Mouse (Mus musculus) cerebellum, adult 2 months (tissue): ENCODE measurements around the gene Sh3pxd2a. TPM values are rescaled to one million over a fixed set of nuclear protein-coding genes. Genes with fewer than 3 reads are reported as not detected.

ENCODE experiments used
- DNase-seq, 2 experiments: peaks; one replicate each; pipeline ENCODE4 v3.0.0; 2021
- H3K27ac ChIP-seq: fragments of 200-500 bp; 2 replicates; pipeline ENCODE4 v1.5.1; 2012; ENCODE audit warnings: low read length, control low read depth, inconsistent platforms; ENCODE audit not compliant: insufficient read depth
- H3K27me3 ChIP-seq: fragments of 200-500 bp; 2 replicates; pipeline ENCODE4 v1.6.1; 2012; ENCODE audit warnings: inconsistent platforms, mild to moderate bottlenecking, low read length, moderate library complexity; ENCODE audit not compliant: control insufficient read depth, insufficient read depth
- H3K4me1 ChIP-seq: fragments of 200-500 bp; 2 replicates; pipeline ENCODE4 v1.6.1; 2011; ENCODE audit warnings: low read length; ENCODE audit not compliant: control insufficient read depth, insufficient read depth
- H3K4me3 ChIP-seq: fragments of 200-500 bp; replicated peaks from 2 replicates; pipeline ENCODE3; 2011; ENCODE audit warnings: mild to moderate bottlenecking, low read depth, low read length, control low read depth; ENCODE audit not compliant: insufficient read depth
- CTCF ChIP-seq: fragments of 200-500 bp; IDR thresholded peaks from 2 replicates; pipeline ENCODE4 v1.5.1; 2011; ENCODE audit warnings: low read depth, mild to moderate bottlenecking, control low read depth, low read length, moderate library complexity, borderline replicate concordance; ENCODE audit not compliant: insufficient read depth
- POLR2A ChIP-seq: fragments of 200-500 bp; IDR thresholded peaks from 2 replicates; pipeline ENCODE4 v1.6.1; 2011; ENCODE audit warnings: low read length, control low read depth, borderline replicate concordance; ENCODE audit not compliant: insufficient read depth
- WGBS: fragments of 180-500 bp; shearing (Covaris S2); methylation state at CpG from one replicate; pipeline ENCODE4 v1.1.7; 2018; 5-methylcytosine and 5-hydroxymethylcytosine counted together
- polyA plus RNA-seq: library from polyadenylated mRNA; depleted of rRNA; stranded (reverse); fragments of >200 nt; gene quantifications from 2 replicates; pipeline ENCODE4 v1.2.3, GENCODE M21; 2012

Gene Sh3pxd2a
- polyA plus RNA-seq, 1 experiment: 7.9 TPM

GRCm38 (mm10) chr19:47259581-47259980 lies 204.6 kb downstream of the Sh3pxd2a start:
- TF ChIP-seq POLR2A (no peak), CTCF (peak; percentile 89)
- Histone ChIP-seq H3K4me3 (no peak overlapping the region), H3K27ac (no peak overlapping the region), H3K27me3 (no peaks in the 10 kb centered on the region), H3K4me1 (peaks cover 7% of the 10 kb centered on the region)
- DNase-seq: peak; percentile 58 to 68
- 24% methylated on average over 5 of the region's 5 CpGs for WGBS

GRCm38 (mm10) chr19:47255919-47256318 lies 208.3 kb downstream of the Sh3pxd2a start:
- TF ChIP-seq POLR2A: no peak
- TF ChIP-seq CTCF: no peak
- 86% methylated on average over 6 of the region's 6 CpGs for WGBS
- no peak for DNase-seq
- Histone ChIP-seq H3K27ac (no peak overlapping the region), H3K4me3 (no peak overlapping the region), H3K4me1 (peaks cover 18% of the 10 kb centered on the region), H3K27me3 (no peaks in the 10 kb centered on the region)

GRCm38 (mm10) chr19:47255036-47255435 lies 209.2 kb downstream of the Sh3pxd2a start:
- Histone ChIP-seq H3K4me3 (no peak overlapping the region), H3K27me3 (no peaks in the 10 kb centered on the region), H3K27ac (no peak overlapping the region), H3K4me1 (peaks cover 20% of the 10 kb centered on the region)
- no peak for DNase-seq
- 64% methylated on average over 2 of the region's 2 CpGs for WGBS
- TF ChIP-seq POLR2A (no peak), CTCF (no peak)

GRCm38 (mm10) chr19:47253053-47253628 lies 211.1 kb downstream of the Sh3pxd2a start:
- no peak for TF ChIP-seq POLR2A
- peaks cover 34% of the 10 kb centered on the region for H3K4me1 ChIP-seq
- no peak overlapping the region for H3K4me3 ChIP-seq
- H3K27me3 ChIP-seq: no peaks in the 10 kb centered on the region
- 25% methylated on average over 90 of the region's 90 CpGs for WGBS
- DNase-seq: peak in 1 of 2 experiments; percentile 34
- no peak overlapping the region for H3K27ac ChIP-seq

GRCm38 (mm10) chr19:47250931-47251330 lies 213.3 kb downstream of the Sh3pxd2a start:
- Histone ChIP-seq H3K4me3 (no peak overlapping the region), H3K27me3 (no peaks in the 10 kb centered on the region), H3K4me1 (peaks cover 34% of the 10 kb centered on the region), H3K27ac (no peak overlapping the region)
- peak in 1 of 2 experiments; percentile 39 for DNase-seq
- WGBS: 30% methylated on average over 6 of the region's 6 CpGs
- no peak for TF ChIP-seq CTCF
- no peak for TF ChIP-seq POLR2A

- no peak overlapping the region for H3K4me3 ChIP-seq
- peak in 1 of 2 experiments; percentile 61 for DNase-seq
- WGBS: 39% methylated on average over 16 of the region's 16 CpGs
- TF ChIP-seq CTCF (no peak), POLR2A (no peak)
- peak overlapping the region; percentile 18; the same call in 1 of the 2 replicates for H3K27ac ChIP-seq
- no peaks in the 10 kb centered on the region for H3K27me3 ChIP-seq
- peaks cover 41% of the 10 kb centered on the region for H3K4me1 ChIP-seq
Measured at GRCm38 (mm10) chr19:47248906-47249568, 215.2 kb downstream of the Sh3pxd2a start.

GRCm38 (mm10) chr19:47248296-47248695 lies 215.9 kb downstream of the Sh3pxd2a start:
- Histone ChIP-seq H3K4me1 (peaks cover 40% of the 10 kb centered on the region), H3K27ac (no peak overlapping the region), H3K27me3 (no peaks in the 10 kb centered on the region), H3K4me3 (no peak overlapping the region)
- no peak for DNase-seq
- TF ChIP-seq POLR2A: no peak
- no peak for TF ChIP-seq CTCF
- WGBS: 84% methylated on average over 7 of the region's 7 CpGs

GRCm38 (mm10) chr19:47247791-47248190 lies 216.4 kb downstream of the Sh3pxd2a start:
- H3K27ac ChIP-seq: no peak overlapping the region
- TF ChIP-seq POLR2A (no peak), CTCF (no peak)
- no peak overlapping the region for H3K4me3 ChIP-seq
- 51% methylated on average over 11 of the region's 11 CpGs for WGBS
- H3K27me3 ChIP-seq: no peaks in the 10 kb centered on the region
- no peak for DNase-seq
- H3K4me1 ChIP-seq: peaks cover 41% of the 10 kb centered on the region
